Mouse (Mus musculus) splenic B cell, adult 2 months (primary cell): ENCODE results near the gene Sycp2.

Experiments
- DNase-seq: peaks from one replicate; pipeline ENCODE4 v3.0.0-alpha.2; 2011; ENCODE audit warnings: low read depth, low spot score
- H3K27me3 ChIP-seq: 2 replicates; pipeline ENCODE4 v1.6.1; 2012; ENCODE audit warnings: mild to moderate bottlenecking, low read length, moderate library complexity, mixed read lengths; ENCODE audit not compliant: control insufficient read depth, poor library complexity, insufficient read depth, severe bottlenecking
- H3K36me3 ChIP-seq: 2 replicates; pipeline ENCODE4 v1.6.1; 2012; ENCODE audit warnings: mild to moderate bottlenecking, low read length, moderate library complexity, mixed read lengths; ENCODE audit not compliant: control insufficient read depth, poor library complexity, insufficient read depth, severe bottlenecking

Gene Sycp2

DNA sequence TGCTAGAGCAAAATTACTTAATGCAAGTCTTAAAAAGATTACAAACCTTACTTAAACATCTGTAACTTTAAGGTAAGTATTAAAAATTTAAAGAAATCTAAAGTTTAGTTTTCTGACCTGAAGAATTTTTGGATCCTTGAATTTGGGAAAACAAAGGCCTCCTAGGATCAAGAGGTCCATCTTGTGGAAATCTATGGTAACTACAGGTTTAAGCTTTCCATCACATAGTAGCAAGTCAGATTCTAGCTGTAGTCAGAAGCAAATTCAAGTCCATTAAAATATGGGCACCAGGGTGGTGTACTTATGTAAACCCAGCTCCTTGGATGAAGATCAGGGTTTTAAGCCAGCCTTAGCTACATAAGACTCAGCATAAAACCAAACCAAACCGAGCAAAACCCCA, 69.6 kb downstream of the Sycp2 start:
- H3K36me3 ChIP-seq: no peaks in the 10 kb centered on the region
- no peak for DNase-seq
- H3K27me3 ChIP-seq: no peaks in the 10 kb centered on the region

DNA sequence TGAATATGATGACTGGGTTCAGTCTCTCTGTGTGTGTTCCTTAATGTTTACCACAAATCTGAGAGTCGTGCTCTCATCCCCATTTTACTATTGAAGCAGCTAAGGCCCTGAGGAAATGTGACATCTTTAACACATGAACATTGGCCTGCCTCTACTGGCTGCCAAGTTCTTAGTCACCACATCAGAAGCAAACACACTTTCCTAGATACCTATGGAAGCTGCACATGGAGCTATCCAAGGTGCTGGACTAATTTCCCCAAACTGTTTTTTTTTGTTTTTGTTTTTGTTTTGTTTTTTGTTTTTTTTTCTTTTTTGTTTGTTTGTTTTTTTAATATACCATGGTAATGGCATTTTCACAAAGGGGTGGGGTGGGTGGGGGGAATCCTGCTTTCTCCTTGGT, 77.5 kb downstream of the Sycp2 start:
- DNase-seq: no peak
- Histone ChIP-seq H3K27me3 (no peaks in the 10 kb centered on the region), H3K36me3 (no peaks in the 10 kb centered on the region)

DNA sequence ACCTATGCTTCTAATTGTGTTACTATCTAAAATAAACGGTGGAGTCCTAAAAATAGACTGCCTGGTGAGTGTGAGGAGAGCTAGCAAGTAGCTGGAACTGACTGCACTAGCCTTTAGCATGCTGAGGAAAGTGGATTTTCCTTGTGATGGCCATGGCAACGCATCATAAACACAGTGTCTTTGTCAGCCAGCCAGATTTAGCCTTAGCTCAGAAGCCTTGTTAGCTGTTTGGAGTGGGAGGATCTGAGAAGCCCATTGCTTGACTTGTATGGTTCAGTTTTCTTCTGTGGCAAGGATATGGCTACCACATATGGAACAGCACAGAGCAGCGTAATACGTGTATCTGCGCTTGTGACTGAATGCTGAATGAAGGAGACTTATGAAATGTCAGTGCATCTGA, 77.9 kb downstream of the Sycp2 start:
- no peaks in the 10 kb centered on the region for H3K27me3 ChIP-seq
- no peak for DNase-seq
- H3K36me3 ChIP-seq: no peaks in the 10 kb centered on the region

DNA sequence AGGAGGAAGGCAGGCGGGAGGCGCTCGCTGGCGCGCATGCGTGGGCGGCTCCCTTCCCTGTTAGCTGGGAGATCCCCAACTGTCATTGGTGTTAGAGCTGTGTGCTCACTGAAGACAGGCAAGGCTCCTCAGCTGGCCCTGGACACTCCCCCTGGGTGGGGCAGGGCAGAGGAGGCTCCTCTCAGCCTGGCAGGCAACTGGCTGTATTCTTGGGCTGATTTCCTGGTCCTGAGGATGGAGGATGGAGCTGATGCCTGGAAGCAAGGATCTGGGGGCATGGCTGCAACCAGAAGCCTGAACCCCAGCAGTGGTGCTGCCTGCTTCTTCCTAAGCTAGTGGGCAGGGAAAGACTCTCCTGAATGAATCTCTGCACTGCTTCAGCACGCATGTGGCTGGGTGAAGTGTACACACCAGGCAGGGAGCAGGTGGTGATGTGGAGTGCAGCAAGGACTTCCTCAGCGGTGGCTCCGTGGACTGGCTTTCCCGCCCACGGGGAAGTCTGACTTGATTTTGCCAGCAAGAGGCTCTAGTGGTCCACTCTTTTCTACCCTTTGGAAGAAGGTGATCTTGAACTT, 79.9 kb downstream of the Sycp2 start:
- no peak for DNase-seq
- Histone ChIP-seq H3K36me3 (no peaks in the 10 kb centered on the region), H3K27me3 (no peaks in the 10 kb centered on the region)

DNA sequence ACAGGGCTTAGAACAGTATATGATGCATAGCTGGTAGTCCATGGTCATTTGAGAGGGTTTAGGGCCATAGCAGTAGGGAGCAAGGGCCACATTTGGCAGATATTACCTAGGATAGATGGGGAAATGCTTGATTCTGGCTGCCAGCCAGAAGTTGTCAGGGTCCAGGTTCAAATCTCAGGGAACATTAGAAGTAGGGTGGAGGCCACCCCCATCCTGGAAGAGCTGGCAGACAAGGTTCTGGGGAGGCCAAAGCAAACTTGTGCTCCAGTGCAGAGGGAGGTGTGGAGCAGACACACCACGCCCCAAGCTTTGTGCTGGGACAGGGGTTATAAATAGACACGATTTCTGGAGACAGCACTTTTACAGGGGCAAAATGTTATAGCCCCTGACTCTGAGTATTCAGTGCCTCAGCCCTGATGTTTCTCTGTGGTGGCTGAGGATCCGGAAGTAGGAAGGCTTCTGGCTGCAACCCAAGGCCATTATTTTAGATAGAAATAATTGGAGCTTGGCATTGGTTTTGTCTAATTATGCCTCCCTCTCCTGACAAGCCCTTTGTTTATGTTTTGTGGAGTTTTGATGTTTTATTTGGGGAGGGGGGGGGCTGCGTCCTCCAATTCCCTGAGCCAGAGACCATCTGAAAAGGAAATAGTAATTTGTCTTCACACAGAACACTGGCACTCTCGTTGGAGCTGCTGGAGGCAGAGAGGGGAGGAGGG, 80.6 kb downstream of the Sycp2 start:
- H3K27me3 ChIP-seq: no peaks in the 10 kb centered on the region
- no peak for DNase-seq
- no peaks in the 10 kb centered on the region for H3K36me3 ChIP-seq

DNA sequence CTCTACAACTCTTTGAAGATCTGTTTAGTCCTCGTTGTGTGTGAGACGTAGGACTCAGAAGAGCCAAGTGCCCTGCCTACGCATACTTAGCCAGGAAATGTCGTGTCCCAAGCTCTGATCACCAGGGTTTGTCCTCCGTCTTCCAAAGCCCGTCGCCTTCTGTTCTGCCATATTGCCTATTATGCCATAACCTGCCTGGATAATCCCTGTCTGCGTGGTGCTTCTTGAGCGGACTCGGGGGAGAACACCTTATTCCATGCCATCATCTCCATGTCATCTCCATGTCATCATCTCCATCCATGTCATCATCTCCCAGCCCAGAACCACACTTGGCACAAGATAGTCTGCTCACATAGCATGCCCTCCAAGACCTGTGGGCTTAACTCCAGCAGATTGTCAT, 81.4 kb downstream of the Sycp2 start:
- DNase-seq: no peak
- Histone ChIP-seq H3K27me3 (no peaks in the 10 kb centered on the region), H3K36me3 (no peaks in the 10 kb centered on the region)

DNA sequence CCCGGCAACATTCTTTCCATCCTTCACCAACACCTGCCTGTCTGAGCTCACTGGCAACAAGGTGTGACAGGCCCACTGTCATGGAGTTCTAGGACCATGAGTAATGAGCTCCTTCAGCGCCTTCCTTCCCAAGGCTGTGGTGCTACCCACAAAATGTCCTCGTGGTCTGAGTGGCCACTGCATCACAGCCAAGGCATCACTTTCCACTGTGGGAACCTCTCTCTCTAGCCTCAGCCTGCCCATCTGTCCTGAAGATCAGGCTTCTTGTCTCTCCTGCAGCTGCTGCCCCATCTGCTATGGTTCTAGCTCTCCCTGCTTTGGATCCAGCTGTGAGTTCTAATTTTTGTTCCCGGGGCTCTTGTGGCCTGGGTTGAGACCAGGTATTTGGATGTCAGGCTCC, 82.7 kb downstream of the Sycp2 start:
- Histone ChIP-seq H3K27me3 (no peaks in the 10 kb centered on the region), H3K36me3 (no peaks in the 10 kb centered on the region)
- no peak for DNase-seq

DNA sequence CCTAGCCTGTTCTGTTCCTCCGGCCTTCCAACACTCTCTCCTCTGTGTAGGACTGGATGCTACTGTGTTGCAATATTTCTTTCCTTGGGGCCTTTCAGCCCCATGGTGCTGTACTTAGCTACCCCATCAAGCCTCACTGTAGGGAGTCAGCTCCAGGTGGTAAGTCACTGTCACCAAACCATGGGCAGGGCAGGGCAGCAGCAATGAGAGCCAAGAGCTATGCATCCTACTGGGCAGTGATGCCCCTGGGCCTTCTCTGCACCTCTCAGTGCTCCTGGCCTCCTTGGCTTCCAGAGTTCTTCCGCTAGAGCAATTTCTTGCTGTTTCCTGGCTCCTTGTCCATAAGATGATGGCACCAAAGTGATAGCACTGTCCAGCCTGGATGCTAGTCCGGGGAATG, 83.1 kb downstream of the Sycp2 start:
- no peaks in the 10 kb centered on the region for H3K27me3 ChIP-seq
- no peak for DNase-seq
- no peaks in the 10 kb centered on the region for H3K36me3 ChIP-seq

DNA sequence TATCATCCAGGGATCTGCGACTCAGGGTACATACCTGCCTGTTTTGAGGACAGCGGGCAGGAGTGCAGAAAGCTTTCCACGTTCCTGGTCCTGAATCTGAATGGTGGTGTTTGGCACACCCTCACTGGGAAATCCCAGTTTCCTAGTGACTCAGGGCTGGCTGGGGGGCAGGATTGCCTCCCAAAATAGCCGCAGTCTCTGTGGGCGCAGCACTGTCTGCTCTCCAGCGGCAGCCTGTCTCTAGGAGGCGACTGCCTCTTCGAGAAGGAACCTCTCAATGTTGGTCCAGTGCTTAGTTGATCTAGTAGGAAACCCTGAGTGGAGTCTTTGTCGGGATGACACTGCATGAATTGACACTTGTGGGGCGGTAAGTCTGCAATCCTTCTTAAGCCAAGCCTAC, 86.2 kb downstream of the Sycp2 start:
- no peak for DNase-seq
- Histone ChIP-seq H3K27me3 (no peaks in the 10 kb centered on the region), H3K36me3 (no peaks in the 10 kb centered on the region)

DNA sequence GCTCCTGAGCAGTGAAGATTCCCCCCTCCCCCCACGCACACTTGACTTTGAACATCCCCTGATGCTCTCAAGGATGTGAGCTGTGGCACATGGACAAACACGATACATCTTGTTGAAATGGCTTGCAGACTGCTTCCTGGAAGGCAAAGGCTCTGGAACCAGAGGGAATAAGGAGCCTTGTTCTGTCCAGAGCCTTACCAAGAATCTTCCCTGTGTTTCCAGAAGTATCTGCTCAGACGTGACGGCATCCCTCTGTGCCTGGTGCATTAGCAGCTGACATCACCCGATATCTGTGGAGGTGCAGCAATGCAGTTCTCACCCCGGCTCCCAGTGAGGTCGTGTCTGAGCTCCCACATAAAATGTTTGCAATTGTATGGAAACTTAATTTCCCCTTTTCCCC, 87.7 kb downstream of the Sycp2 start:
- DNase-seq: no peak
- H3K36me3 ChIP-seq: no peaks in the 10 kb centered on the region
- H3K27me3 ChIP-seq: no peaks in the 10 kb centered on the region

DNA sequence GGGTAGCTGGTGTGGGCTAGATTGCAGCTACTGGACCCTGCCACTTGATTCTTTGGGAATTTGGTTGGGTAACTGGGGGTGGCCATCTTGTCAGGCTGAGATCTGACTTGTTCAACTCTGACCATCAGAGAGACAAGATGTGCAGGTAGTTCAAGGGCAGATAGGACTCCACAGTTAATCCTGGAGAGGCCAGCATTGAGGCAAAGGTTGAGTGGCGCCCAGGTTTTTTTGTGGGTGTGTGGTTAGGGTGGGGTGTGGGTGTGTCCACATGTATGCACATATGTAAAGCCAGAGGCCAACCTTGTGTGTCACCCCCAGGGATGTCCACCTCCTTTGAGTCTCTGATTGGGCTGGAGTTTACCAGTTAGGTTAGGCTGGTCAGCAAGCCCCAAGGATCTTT, 91.2 kb downstream of the Sycp2 start:
- no peaks in the 10 kb centered on the region for H3K36me3 ChIP-seq
- no peak for DNase-seq

DNA sequence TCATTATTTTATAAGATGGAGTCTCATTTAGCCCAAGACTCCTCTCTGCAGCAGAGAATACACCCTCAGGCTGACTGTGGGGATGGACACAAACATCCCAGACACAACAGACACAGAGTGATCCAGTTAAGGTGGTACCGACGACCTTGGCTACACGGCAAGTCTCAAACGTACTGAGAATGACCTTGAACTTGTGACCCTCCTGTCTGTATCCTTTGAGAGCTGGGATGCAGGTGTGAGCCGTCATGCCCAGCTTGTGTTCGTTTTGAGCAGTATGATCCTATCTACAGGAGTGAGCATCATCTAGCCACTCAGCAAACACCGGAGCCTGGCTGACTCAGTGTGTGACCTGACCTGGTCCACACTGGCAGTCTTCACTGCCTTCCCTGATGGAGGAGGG, 93.9 kb downstream of the Sycp2 start:
- DNase-seq: no peak
- H3K36me3 ChIP-seq: no peaks in the 10 kb centered on the region
- H3K27me3 ChIP-seq: no peaks in the 10 kb centered on the region

More for the DNA sequence above, 91.2 kb downstream of the Sycp2 start:
- no peaks in the 10 kb centered on the region for H3K27me3 ChIP-seq

DNA sequence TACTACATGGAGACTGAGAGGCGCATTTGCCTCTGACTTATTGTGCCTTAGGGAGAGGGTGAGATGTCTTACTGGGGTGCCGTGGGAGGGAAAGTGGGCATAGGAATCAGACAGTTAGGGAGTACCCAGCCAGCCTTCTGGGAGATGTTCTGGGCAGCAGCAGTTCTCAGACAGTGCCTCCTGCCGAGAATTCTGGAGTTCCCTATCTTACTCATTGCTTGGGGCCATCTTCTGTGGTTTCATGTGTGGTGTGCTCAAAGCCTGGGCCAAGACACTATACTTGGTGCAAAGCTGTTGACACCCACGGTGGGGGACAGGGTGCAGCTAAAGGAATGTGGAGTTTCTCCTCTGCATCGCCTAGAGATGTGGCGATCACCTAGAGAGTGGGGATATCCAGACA, 102.8 kb downstream of the Sycp2 start:
- no peaks in the 10 kb centered on the region for H3K36me3 ChIP-seq
- no peak for DNase-seq
- H3K27me3 ChIP-seq: no peaks in the 10 kb centered on the region

DNA sequence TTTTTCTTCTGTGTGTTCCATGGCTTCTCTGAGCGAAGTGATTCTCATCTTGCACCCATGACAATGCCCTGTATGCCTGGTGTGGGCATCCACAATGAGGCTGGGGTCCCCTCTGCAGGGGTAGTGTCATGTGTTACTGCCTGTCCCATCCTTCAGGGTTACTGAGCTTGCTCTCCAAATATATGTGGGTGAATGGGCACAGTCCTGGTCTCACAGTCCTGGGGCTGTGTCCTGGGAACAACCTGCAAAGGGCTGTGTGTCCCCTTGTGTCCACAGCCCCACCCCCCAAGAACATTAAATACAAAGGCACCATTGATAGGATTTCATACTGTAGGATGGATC, 103.3 kb downstream of the Sycp2 start:
- H3K27me3 ChIP-seq: no peaks in the 10 kb centered on the region
- no peaks in the 10 kb centered on the region for H3K36me3 ChIP-seq
- DNase-seq: no peak

DNA sequence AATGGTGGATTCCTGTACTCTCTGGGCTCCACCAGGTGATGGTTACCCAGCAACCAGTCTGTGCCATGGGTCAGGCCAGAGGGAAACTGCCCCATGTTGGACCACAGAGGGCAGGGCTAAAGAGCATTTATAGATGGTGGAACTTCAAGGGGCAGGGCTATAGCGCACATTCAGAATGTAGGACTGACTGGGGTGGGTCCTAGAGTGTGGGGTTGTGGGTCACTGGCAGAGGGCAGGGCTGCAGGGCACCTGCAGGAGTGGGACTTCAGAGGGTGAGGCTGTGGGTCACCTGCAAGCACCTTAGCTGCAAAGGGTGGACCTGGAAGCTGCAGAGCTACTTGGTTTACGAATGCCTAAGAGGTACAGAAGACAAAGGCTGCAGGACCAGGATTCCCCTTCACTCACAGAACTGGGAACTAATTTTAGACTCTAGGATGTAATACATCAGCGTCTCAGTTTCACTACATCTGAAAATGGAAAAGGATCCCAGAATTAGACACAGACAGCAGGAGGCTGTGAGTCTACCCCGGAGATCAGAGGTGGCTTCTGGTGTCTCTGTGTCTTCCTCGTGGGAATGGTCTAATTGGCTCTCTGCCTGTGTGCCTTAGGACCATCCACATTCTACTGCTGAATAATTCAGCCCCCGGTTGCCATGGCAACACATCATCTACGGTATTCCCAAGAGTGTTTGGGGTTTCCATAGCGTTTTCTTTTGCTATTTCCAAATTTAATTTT, 103.9 kb downstream of the Sycp2 start:
- Histone ChIP-seq H3K36me3 (no peaks in the 10 kb centered on the region), H3K27me3 (no peaks in the 10 kb centered on the region)
- DNase-seq: no peak
